Mouse (Mus musculus) limb, embryonic 11.5 days (tissue): ENCODE measurements around the gene Cpeb3. TPM values are rescaled to one million over a fixed set of nuclear protein-coding genes. Genes with fewer than 3 reads are reported as not detected.

Experiments
- ATAC-seq: fragments of 200-750 bp; cut with Nextera tagmentation; 2 replicates; pipeline ENCODE4 v1.8.0; 2017; ENCODE audit warnings: low read depth; ENCODE audit not compliant: insufficient number of reproducible peaks, low FRiP score, low TSS enrichment
- DNase-seq: peaks from one replicate; pipeline ENCODE4 v3.0.0-alpha.2; 2015; ENCODE audit warnings: low spot score
- H3K27ac ChIP-seq: fragments of 300-500 bp; sonication (generic); replicated peaks from 2 replicates; pipeline ENCODE4 v1.5.1; 2014; ENCODE audit warnings: low read depth, mild to moderate bottlenecking, low read length
- H3K27me3 ChIP-seq: fragments of 300-500 bp; sonication (generic); 2 replicates; pipeline ENCODE4 v1.6.1; 2014; ENCODE audit warnings: mild to moderate bottlenecking, low read length, mixed read lengths; ENCODE audit not compliant: control insufficient read depth, insufficient read depth
- H3K36me3 ChIP-seq: fragments of 300-500 bp; sonication (generic); 2 replicates; pipeline ENCODE4 v1.6.1; 2014; ENCODE audit warnings: mild to moderate bottlenecking, low read length, moderate library complexity, mixed read lengths; ENCODE audit not compliant: control insufficient read depth, insufficient read depth
- H3K4me1 ChIP-seq: fragments of 300-500 bp; sonication (generic); 2 replicates; pipeline ENCODE4 v1.6.1; 2014; ENCODE audit warnings: low read length, mixed read lengths; ENCODE audit not compliant: control insufficient read depth, insufficient read depth
- H3K4me2 ChIP-seq: fragments of 300-500 bp; sonication (generic); 2 replicates; pipeline ENCODE4 v1.6.1; 2014; ENCODE audit warnings: low read depth, mild to moderate bottlenecking, moderate library complexity; ENCODE audit not compliant: severe bottlenecking
- H3K4me3 ChIP-seq: fragments of 300-500 bp; sonication (generic); 2 replicates; pipeline ENCODE4 v1.5.1; 2014; ENCODE audit warnings: low read depth, low read length
- H3K9ac ChIP-seq: fragments of 300-500 bp; sonication (generic); 2 replicates; pipeline ENCODE4 v1.6.1; 2014; ENCODE audit warnings: mild to moderate bottlenecking, low read length
- H3K9me3 ChIP-seq: fragments of 300-500 bp; sonication (generic); 2 replicates; pipeline ENCODE4 v1.6.1; 2016; ENCODE audit warnings: low read length; ENCODE audit not compliant: control insufficient read depth
- WGBS: fragments of 180-500 bp; shearing (Covaris S2); extraction: QIAGEN DNeasy Blood & Tissue Kit; methylation state at CpG from one replicate; pipeline ENCODE4 v1.1.7; 2014; 5-methylcytosine and 5-hydroxymethylcytosine counted together
- polyA plus RNA-seq: library from polyadenylated mRNA; unstranded; fragments of >200 nt; fragmentation: Nextera tagmentation; extraction: Ambion mirVana; gene quantifications from 2 replicates; pipeline ENCODE4 v1.2.1, GENCODE M21; 2014

The Cpeb3 gene
- 0.68 and 0.82 TPM in 2 replicates for polyA plus RNA-seq

GRCm38 (mm10) chr19:37208176-37208755 is at the start of gene Cpeb3:
TSS of gene Cpeb3 (minus strand) at chr19:37208601.
- ATAC-seq (no peak; the same call in 1 of the 2 replicates), DNase-seq (peak; percentile 77)
- Histone ChIP-seq H3K4me1 (peaks cover 7% of the 10 kb centered on the region; the same call in 1 of the 2 replicates), H3K9me3 (no peaks in the 10 kb centered on the region), H3K27me3 (no peaks in the 10 kb centered on the region), H3K4me2 (peak within 1 kb of the TSS; percentile 74), H3K9ac (peak within 1 kb of the TSS; percentile 98), H3K36me3 (peaks cover 5% of the 10 kb centered on the region; the same call in 1 of the 2 replicates), H3K4me3 (peak within 1 kb of the TSS; percentile 97), H3K27ac (peak within 1 kb of the TSS; percentile 81)
- under 1% methylated on average over 15 of the region's 15 CpGs for WGBS

DNA sequence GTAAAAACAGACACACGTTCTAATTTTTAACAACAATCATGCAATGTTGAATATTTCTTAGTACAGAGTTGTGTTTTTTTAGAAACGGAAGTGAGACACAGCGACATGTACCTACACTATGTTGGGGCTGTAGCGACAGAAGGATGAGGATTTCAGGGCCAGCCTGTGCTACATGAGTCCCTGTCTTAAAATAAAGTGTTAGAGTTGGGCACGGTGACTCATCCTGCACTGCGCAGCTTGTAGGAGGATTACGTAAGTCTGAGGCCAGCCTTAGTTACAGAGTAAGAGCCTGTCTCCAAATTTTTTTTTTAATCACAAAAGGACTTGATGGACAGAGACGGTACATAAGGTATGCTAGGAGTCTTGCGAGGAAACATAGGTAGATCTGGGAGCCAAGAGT is 46.9 kb upstream of the Cpeb3 start:
- 89% methylated on average over 9 of the region's 9 CpGs for WGBS
- Histone ChIP-seq H3K4me2 (no peak overlapping the region), H3K27ac (no peak overlapping the region), H3K9me3 (no peaks in the 10 kb centered on the region), H3K4me1 (no peaks in the 10 kb centered on the region), H3K27me3 (no peaks in the 10 kb centered on the region), H3K4me3 (no peak overlapping the region), H3K36me3 (no peaks in the 10 kb centered on the region), H3K9ac (no peak overlapping the region)
- no peak for ATAC-seq
- no peak for DNase-seq

GRCm38 (mm10) chr19:37252104-37252503 is 43.7 kb upstream of the Cpeb3 start:
- no peaks in the 10 kb centered on the region for H3K27me3 ChIP-seq
- no peak overlapping the region for H3K4me3 ChIP-seq
- no peaks in the 10 kb centered on the region for H3K4me1 ChIP-seq
- no peaks in the 10 kb centered on the region for H3K36me3 ChIP-seq
- H3K9ac ChIP-seq, result no peak overlapping the region
- ATAC-seq (no peak), DNase-seq (no peak)
- H3K27ac ChIP-seq, result no peak overlapping the region
- H3K9me3 ChIP-seq, result no peaks in the 10 kb centered on the region
- no peak overlapping the region for H3K4me2 ChIP-seq
- 69% methylated on average over 6 of the region's 6 CpGs for WGBS

DNA sequence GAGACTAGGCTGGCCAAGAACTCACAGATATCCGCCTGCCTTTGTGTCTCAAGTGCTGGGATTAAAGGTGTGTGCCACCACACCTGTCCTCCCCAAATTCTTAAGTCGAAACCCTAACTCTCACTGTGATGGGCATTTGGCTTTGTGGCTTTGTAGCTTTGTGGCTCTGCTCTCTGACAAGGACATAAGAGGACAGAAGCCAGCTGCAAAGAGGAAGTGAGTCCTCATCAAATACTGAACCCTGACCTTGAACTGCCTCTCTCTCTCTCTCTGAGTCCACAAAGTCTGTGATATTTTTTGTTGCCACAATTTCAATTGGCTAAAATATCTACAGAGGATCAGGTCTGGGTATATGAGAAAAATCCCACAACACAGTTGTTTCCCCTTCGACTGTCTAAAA is 39.8 kb upstream of the Cpeb3 start:
- Histone ChIP-seq H3K9me3 (no peaks in the 10 kb centered on the region), H3K4me2 (no peak overlapping the region), H3K9ac (no peak overlapping the region), H3K27ac (no peak overlapping the region), H3K4me3 (no peak overlapping the region), H3K27me3 (no peaks in the 10 kb centered on the region), H3K4me1 (no peaks in the 10 kb centered on the region), H3K36me3 (no peaks in the 10 kb centered on the region)
- no peak for DNase-seq
- 79% methylated on average over 3 of the region's 3 CpGs for WGBS
- no peak for ATAC-seq

DNA sequence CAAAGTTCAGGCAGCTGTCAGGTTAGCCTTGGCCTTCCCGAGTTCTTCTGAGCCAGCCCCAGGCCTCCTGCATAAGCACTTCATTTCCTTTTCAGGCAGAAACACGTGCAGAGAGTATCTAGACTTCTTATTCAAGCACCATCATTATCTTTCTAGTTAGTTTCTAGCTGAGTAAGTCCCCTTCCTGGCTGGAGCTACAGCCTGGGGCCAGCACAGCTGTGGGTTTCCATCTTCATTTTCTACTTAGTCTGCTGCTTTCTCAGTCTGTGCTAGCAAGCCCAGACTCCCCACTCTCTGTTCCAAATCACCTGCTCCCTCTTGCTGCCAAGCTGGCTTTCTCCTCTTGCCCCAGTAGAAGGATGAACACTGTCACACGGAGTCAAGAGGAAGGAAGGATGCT is 38.5 kb upstream of the Cpeb3 start:
- Histone ChIP-seq H3K4me2 (no peak overlapping the region), H3K27ac (no peak overlapping the region), H3K9ac (no peak overlapping the region), H3K27me3 (no peaks in the 10 kb centered on the region), H3K4me1 (no peaks in the 10 kb centered on the region), H3K9me3 (no peaks in the 10 kb centered on the region), H3K4me3 (no peak overlapping the region), H3K36me3 (no peaks in the 10 kb centered on the region)
- 45% methylated on average over 3 of the region's 3 CpGs for WGBS
- no peak for ATAC-seq
- DNase-seq, result no peak

DNA sequence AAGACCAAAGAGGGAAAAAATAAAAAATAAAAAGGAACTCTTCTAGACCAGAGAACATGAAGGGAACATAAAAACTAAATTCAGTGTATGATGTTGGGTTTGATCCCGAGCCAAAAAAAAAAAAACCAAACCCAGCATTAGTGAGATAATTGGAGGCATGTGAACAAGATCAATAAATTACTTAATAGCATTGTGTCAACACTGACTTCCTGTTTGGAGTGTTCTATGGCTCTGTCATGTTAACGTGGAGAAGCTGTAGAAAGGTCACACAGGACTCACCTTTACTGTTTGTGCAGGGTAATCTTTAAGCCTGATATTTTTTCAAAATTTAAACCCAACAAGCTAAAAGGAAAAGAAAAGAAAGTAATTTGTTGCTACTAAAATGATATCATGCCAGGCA is 34.3 kb upstream of the Cpeb3 start:
- H3K4me3 ChIP-seq, result no peak overlapping the region
- no peaks in the 10 kb centered on the region for H3K27me3 ChIP-seq
- no peaks in the 10 kb centered on the region for H3K9me3 ChIP-seq
- H3K4me1 ChIP-seq, result peaks cover 3% of the 10 kb centered on the region; the same call in 1 of the 2 replicates
- no peak overlapping the region for H3K4me2 ChIP-seq
- no peak overlapping the region for H3K27ac ChIP-seq
- no peak overlapping the region for H3K9ac ChIP-seq
- ATAC-seq (no peak), DNase-seq (no peak)
- WGBS, result 19% methylated on average over 2 of the region's 2 CpGs
- H3K36me3 ChIP-seq, result no peaks in the 10 kb centered on the region

- no peaks in the 10 kb centered on the region for H3K27me3 ChIP-seq
- H3K9ac ChIP-seq, result no peak overlapping the region
- no peak for DNase-seq
- H3K27ac ChIP-seq, result no peak overlapping the region
- H3K4me2 ChIP-seq, result no peak overlapping the region
- no peaks in the 10 kb centered on the region for H3K36me3 ChIP-seq
- no peaks in the 10 kb centered on the region for H3K9me3 ChIP-seq
- no peak for ATAC-seq
- no peak overlapping the region for H3K4me3 ChIP-seq
- WGBS, result 68% methylated on average over 5 of the region's 5 CpGs
- peaks cover 3% of the 10 kb centered on the region; the same call in 1 of the 2 replicates for H3K4me1 ChIP-seq
Observed at GRCm38 (mm10) chr19:37241201-37241600, 32.8 kb upstream of the Cpeb3 start.

GRCm38 (mm10) chr19:37239096-37239495 is 30.7 kb upstream of the Cpeb3 start:
- Histone ChIP-seq H3K4me2 (no peak overlapping the region), H3K9ac (no peak overlapping the region), H3K27ac (no peak overlapping the region), H3K9me3 (no peaks in the 10 kb centered on the region), H3K27me3 (peaks cover 11% of the 10 kb centered on the region), H3K4me1 (peaks cover 3% of the 10 kb centered on the region; the same call in 1 of the 2 replicates), H3K36me3 (no peaks in the 10 kb centered on the region), H3K4me3 (no peak overlapping the region)
- ATAC-seq (no peak), DNase-seq (peak; percentile 82)
- 27% methylated on average over 4 of the region's 4 CpGs for WGBS

DNA sequence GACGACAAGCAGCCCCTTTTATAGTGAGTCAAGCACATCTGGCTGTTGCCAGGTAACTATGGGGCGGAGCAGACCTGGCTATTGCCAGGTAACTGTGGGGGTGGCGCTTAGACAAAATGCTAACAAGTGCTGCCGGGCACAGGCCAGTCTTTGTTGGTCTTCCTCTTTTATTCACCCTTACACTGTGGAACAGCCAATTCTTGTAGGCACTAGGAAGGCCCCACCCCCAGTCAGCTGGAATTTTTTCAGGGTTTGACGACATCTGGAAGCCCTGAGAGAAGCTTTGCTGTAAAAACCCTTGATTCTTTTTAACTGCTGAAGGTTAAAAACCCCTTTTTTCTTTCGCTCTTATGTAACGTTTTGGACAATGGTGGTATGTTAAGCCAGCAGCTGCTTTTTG is 30.2 kb upstream of the Cpeb3 start:
- no peak for DNase-seq
- Histone ChIP-seq H3K27ac (no peak overlapping the region), H3K4me1 (peaks cover 3% of the 10 kb centered on the region; the same call in 1 of the 2 replicates), H3K9ac (no peak overlapping the region), H3K4me2 (no peak overlapping the region), H3K4me3 (no peak overlapping the region), H3K9me3 (no peaks in the 10 kb centered on the region), H3K36me3 (no peaks in the 10 kb centered on the region), H3K27me3 (peaks cover 12% of the 10 kb centered on the region)
- ATAC-seq, result no peak
- WGBS, result 17% methylated on average over 7 of the region's 7 CpGs
